Mouse (Mus musculus) gastrocnemius, postnatal 4 days (tissue): Measurements from ENCODE around the gene Ncaph2. TPM values are rescaled to one million over a fixed set of nuclear protein-coding genes. Genes with fewer than 3 reads are reported as not detected.
A peak's percentile ranks its signal among the peaks of the same experiment; 100 is the strongest.

ENCODE experiments used
- DNase-seq, 2 experiments: peaks; one replicate each; pipeline ENCODE4 v3.0.0; 2021 to 2022; ENCODE audit warnings: low spot score in 2 of 2, mixed read lengths in 2 of 2
- long read RNA-seq, 2 experiments: library from polyadenylated mRNA; stranded (forward); transcript quantifications; one replicate each; pipeline ENCODE4 v2.0.0; 2021
- total RNA-seq, 2 experiments: library from RNA; stranded (reverse); gene quantifications; 2 replicates each; pipeline ENCODE4 v1.2.3; 2021

Ncaph2 gene
- total RNA-seq, result 10 to 100 TPM; 83.5 to 87.3 TPM
- long read RNA-seq, experiment 1, transcript Ncaph2-202 (20 exons, 3,299 nt), result major isoform, 72 of 147 reads
- long read RNA-seq, experiment 1, transcript Ncaph2-209 (20 exons, 3,255 nt), result minor isoform, 29 of 147 reads
- long read RNA-seq, experiment 1, transcript Ncaph2-203 (20 exons, 3,302 nt), result minor isoform, 9 of 147 reads
- long read RNA-seq, experiment 1, partial matches to known transcripts, result 13 of 147 reads
- long read RNA-seq, experiment 1, other reads (novel, unspliced or antisense), result 21 of 147 reads
- long read RNA-seq, experiment 2, transcript Ncaph2-209 (20 exons, 3,255 nt), result minor isoform, 30 of 161 reads
- long read RNA-seq, experiment 2, transcript Ncaph2-201 (20 exons, 3,223 nt), result minor isoform, 5 of 161 reads
- long read RNA-seq, experiment 2, transcript Ncaph2-203 (20 exons, 3,302 nt), result minor isoform, 24 of 161 reads
- long read RNA-seq, experiment 2, transcript Ncaph2-202 (20 exons, 3,299 nt), result major isoform, 62 of 161 reads
- long read RNA-seq, experiment 2, partial matches to known transcripts, result 17 of 161 reads
- long read RNA-seq, experiment 2, other reads (novel, unspliced or antisense), result 23 of 161 reads

GRCm38 (mm10) chr15:89355241-89356187 lies at the start of gene Ncaph2, which contains the start of gene Lmf2:
Ncaph2 (plus strand) TSS chr15:89355719.
Lmf2 (minus strand) TSS chr15:89355659.
- peak; percentile 92 to 97 for DNase-seq

- DNase-seq, result no peak
These were observed 49.6 kb upstream of the Ncaph2 start for GRCm38 (mm10) chr15:89305966-89306365.

GRCm38 (mm10) chr15:89307461-89307860 lies 48.1 kb upstream of the Ncaph2 start:
- no peak for DNase-seq

GRCm38 (mm10) chr15:89308406-89309139 lies 46.9 kb upstream of the Ncaph2 start:
- DNase-seq, result no peak

DNA sequence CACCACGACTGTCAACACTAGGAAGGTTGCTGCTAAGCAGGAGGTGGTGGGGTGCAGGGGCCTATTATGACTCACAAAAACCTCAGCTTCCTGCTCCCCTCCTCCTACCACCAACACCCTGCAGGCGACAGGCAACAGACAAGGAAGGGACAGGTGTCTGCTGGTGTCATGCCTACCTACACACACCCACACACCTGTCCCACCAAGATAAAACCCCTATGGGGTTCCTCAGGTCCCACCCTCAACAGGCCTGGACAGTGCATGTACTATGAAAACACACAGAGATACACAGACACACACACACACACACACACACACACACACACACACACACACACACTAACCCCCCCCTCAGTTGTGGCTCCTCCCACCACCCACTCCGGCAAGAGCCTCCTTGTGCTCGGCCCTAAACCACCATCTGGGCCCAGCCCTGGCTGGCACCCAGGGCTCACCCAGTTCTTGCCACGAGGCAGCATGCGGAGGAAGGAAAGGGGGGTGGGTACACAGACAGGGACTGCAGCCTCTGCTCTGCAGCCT lies 45.5 kb upstream of the Ncaph2 start:
- no peak for DNase-seq

GRCm38 (mm10) chr15:89313359-89313758 lies 42.2 kb upstream of the Ncaph2 start:
- DNase-seq, result no peak

- no peak for DNase-seq
These were observed 41.4 kb upstream of the Ncaph2 start for GRCm38 (mm10) chr15:89314107-89314506.

DNA sequence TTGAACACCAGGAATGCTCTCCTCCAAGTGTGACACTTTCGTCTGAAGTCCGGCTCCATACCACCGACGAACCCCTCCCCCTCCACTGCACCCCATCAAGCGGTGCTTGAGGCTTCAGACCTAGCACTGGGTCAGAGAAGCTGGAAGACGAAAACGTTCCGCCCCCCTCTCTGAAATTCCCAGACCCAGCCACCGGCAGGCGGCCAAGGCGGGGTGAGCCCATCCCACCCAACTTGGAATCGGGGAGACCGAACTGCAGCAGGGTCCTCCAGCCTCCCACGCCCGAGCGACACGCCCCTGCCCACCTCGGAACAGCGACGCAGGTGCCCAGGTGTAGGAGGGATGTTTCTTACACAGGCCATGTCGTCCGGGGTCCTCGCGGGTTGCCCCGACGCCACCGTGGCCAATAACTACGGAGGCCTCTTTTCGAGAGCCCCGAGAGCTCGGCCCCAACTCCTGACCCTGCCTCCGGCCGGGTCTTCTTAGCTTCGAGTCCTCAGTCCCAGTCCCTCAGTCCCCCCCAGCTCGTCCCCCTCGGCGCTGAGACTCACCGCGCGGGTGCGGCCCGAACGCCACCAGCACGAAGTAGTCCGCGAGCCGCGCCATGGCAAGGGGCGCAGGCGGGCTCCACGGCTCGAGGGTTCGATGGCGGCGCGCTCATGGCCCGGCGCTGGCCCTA lies 40.9 kb upstream of the Ncaph2 start:
- peak in 1 of 2 experiments; percentile 35 for DNase-seq

GRCm38 (mm10) chr15:89315190-89315731 lies 40.3 kb upstream of the Ncaph2 start, which contains the start of gene Sbf1:
Sbf1 (minus strand) TSS chr15:89315311.
- peak; percentile 94 to 99 for DNase-seq

DNA sequence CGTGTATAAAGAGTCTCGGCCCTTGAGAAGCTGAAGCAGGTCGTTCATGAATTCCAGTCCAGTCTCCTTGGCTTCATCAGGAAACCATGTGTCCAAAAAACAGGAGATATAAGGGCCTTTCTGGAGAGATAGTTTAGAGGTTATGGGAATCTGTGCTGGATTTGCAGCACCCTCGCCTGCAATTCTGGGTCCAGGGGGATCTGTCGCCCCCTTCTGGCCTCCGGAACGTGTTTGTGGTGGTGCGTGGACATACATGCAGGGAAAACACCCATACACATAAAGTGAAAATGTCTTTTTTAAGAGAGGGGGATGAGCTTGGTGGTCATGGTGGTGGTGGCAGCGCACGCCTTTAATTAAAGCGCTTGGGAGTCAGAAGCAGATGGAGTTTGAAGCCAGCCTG lies 39.4 kb upstream of the Ncaph2 start:
- no peak for DNase-seq

DNA sequence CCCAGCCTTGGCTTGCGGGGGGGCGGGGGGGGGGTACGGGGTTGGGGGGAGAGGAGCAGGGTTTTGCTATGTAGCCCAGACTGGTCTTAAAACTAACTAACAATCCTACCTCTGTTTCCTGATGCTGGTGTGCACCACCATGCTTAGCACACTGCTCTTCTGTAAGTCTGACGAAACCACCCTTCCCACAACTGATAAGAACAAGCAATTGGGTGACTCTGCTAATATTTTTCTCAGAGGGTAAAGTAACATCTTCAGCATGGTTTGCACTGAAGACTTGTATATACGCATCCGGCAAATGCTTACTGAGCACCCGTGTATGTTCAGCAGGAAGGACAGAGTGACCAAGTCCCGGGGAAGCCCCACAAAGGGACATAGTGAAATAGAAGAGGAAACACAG lies 34.3 kb upstream of the Ncaph2 start:
- no peak for DNase-seq

DNA sequence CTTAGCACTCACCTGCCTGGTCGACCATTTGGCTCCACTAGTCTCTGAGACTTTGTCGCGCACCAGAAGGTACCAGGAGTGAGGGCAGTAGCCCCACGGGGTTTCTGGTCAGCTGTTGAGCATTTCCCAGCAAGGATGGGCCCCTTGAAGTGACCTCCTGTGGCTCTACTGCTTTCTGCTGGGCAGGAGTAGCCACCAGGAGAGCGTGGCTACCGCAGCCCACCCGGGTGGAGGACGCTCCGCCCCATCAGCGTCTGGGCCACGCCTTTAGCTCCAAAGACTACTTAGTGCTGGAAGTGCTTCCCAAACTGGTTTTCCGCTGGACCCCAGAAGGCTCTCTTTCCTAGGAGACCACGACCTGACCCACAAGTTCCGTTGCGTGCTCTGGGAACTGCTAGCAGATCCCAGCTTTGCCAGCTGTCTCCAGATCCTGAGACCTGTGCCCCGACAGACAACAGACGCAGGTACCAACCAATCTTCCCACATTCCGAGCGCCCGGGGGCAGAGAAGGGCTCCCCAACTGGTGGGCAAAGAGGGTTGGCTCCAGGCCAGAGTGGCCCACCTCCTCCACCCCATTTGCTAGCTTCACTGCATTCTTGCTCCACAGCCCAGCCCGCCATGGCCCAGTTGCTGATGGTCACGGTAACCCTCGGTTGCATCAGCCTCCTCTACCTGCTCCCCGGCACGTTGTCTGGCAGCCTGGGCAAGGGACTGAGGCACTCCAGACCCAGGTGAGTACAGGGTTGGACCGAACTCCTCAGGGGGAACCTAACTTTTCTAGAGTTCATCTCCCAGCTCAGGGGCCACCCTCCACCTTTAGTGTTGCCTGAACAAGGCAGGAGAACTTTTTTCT lies 32.6 kb upstream of the Ncaph2 start, which contains the start of gene Adm2:
Adm2 (plus strand) TSS at position 51 of the 853 bp plus-strand sequence.
- DNase-seq, result no peak

- no peak for DNase-seq
These were observed 31.9 kb upstream of the Ncaph2 start for GRCm38 (mm10) chr15:89323656-89324055.

GRCm38 (mm10) chr15:89326441-89326840 lies 29.1 kb upstream of the Ncaph2 start:
- no peak for DNase-seq

- DNase-seq, result no peak
These were observed 21.2 kb upstream of the Ncaph2 start, which contains the start of gene Miox for GRCm38 (mm10) chr15:89334271-89334670. Miox (plus strand) TSS chr15:89334398.

DNA sequence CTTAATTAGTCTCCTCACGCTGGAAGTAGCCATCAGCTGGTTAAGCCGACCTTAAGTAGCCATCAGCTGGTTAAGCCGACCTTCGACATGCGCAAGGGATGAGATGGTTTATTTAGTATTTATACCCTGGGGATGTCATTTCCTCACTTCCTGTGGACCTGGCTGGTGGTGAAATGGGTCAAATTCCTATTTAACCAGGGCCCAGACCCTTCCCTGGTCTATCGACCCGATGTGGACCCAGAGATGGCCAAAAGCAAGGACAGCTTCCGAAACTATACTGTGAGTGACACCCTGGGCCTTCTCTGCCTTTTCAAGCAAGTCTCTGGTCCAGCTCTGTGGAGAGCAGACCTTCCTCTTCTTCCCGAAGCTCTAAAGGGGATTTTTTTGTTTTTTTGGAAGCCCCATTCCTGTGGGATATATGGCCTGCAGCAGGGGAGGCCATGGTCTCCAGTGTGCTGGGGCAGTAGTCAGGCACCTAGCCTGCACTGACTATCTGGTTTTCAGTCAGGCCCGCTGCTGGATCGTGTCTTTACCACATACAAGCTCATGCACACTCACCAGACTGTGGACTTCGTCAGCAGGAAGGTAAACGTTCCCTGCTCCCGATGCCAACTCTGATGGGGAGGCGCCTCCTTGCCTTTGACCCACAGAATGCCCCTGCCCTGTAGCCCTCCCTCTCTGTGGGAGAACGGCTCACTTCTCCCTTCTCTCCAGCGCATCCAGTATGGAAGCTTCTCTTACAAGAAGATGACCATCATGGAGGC lies 20.6 kb upstream of the Ncaph2 start:
- no peak for DNase-seq

DNA sequence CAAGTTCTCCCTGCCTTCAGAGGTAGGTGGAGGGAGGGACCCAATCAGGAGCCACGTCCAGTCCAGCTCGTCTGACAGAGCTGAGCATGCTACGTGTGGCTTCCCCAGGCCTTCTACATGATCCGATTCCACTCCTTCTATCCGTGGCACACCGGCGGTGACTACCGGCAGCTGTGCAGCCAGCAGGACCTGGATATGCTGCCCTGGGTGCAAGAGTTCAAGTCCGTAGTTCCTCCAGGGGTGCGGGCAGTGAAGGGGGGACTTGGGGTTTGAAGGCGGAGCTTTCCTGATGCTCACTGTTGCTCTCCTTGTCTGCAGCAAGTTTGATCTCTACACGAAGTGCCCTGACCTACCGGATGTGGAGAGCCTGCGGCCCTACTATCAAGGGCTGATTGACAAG lies 19.1 kb upstream of the Ncaph2 start:
- DNase-seq, result no peak

GRCm38 (mm10) chr15:89339696-89340095 lies 15.8 kb upstream of the Ncaph2 start:
- no peak for DNase-seq
